Mouse (Mus musculus) kidney, adult 2 months (tissue): ENCODE results near the gene Gm9508. TPM values are rescaled to one million over a fixed set of nuclear protein-coding genes. Genes with fewer than 3 reads are reported as not detected.
"Not testable (repeated sequence)": the region's sequence is repeated elsewhere in the genome, so short reads cannot be mapped to it uniquely, and the experiment has no call there.

Experiments used
- DNase-seq: peaks from one replicate; pipeline ENCODE4 v3.0.0; 2021
- H3K27ac ChIP-seq: fragments of 200-500 bp; 2 replicates; pipeline ENCODE4 v1.5.1; 2012; ENCODE audit warnings: low read depth, low read length, control low read depth, inconsistent platforms; ENCODE audit not compliant: insufficient read depth
- H3K27me3 ChIP-seq: fragments of 200-500 bp; replicated peaks from 2 replicates; pipeline ENCODE4 v1.6.1; 2012; ENCODE audit warnings: mild to moderate bottlenecking, moderate library complexity, low read length, inconsistent platforms; ENCODE audit not compliant: control insufficient read depth, insufficient read depth
- H3K36me3 ChIP-seq: fragments of 200-500 bp; 2 replicates; pipeline ENCODE4 v1.6.1; 2012; ENCODE audit warnings: mild to moderate bottlenecking, moderate library complexity, low read length, inconsistent platforms; ENCODE audit not compliant: control insufficient read depth, insufficient read depth
- H3K4me1 ChIP-seq: fragments of 200-500 bp; 2 replicates; pipeline ENCODE4 v1.6.1; 2011; ENCODE audit warnings: low read length; ENCODE audit not compliant: control insufficient read depth, insufficient read depth
- H3K4me3 ChIP-seq: fragments of 200-500 bp; 2 replicates; pipeline ENCODE4 v1.5.1; 2011; ENCODE audit warnings: mild to moderate bottlenecking, low read depth, low read length, control low read depth; ENCODE audit not compliant: insufficient read depth
- CTCF ChIP-seq: fragments of 200-500 bp; conservative IDR thresholded peaks from 2 replicates; pipeline ENCODE4 v1.5.1; 2011; ENCODE audit warnings: low read depth, mild to moderate bottlenecking, control low read depth, low read length, moderate library complexity, mixed read lengths; ENCODE audit not compliant: insufficient read depth, insufficient read length
- POLR2A ChIP-seq: fragments of 200-500 bp; IDR thresholded peaks from one replicate; pipeline ENCODE4 v1.6.1; 2011; ENCODE audit warnings: low read depth, low read length, control low read depth
- WGBS: fragments of 180-500 bp; shearing (Covaris S2); methylation state at CpG from one replicate; pipeline ENCODE4 v1.1.7; 2018; 5-methylcytosine and 5-hydroxymethylcytosine counted together
- polyA plus RNA-seq: library from polyadenylated mRNA; depleted of rRNA; stranded (reverse); fragments of >200 nt; gene quantifications from 2 replicates; pipeline ENCODE4 v1.2.3, GENCODE M21; 2012; rRNA removed

Gene Gm9508
- not detected in 2 replicates for polyA plus RNA-seq

DNA sequence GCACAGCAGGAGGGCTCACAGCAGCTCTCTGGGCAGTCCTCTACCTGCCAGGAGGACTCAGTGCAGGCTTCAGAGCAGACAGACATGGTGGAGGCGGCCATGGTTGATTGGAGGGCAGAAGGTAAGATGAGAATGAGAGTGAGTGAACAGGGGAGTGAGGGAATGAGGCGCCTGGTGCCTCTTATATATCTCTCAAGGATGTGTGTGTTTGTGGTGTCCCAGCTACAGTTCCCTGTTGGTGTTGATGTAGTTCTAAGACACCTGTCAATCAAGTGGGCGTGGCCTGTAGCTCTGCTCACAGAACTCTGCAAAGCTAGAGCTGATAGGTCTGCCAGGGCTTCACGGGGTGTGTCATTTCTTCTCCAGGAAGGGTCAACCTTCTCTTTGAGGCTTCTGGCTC is at the start of gene Gm9508:
Gene Gm9508, minus strand, starts transcription at position 101 of the 400 bp plus-strand sequence.
- no peak within 1 kb of the TSS for H3K27ac ChIP-seq
- TF ChIP-seq CTCF (no peak), POLR2A (no peak)
- no peaks in the 10 kb centered on the region for H3K36me3 ChIP-seq
- WGBS = 38% methylated on average over 4 of the region's 4 CpGs
- no peaks in the 10 kb centered on the region for H3K27me3 ChIP-seq
- no peaks in the 10 kb centered on the region for H3K4me1 ChIP-seq
- no peak for DNase-seq
- H3K4me3 ChIP-seq = no peak within 1 kb of the TSS

GRCm38 (mm10) chr10:77741924-77742688 is 45.1 kb upstream of the Gm9508 start, which contains the start of gene Gm18596:
Gene Gm18596, minus strand, starts transcription at chr10:77742638.
- not testable (repeated sequence) for H3K4me1 ChIP-seq, H3K4me3 ChIP-seq, DNase-seq, H3K27ac ChIP-seq, H3K36me3 ChIP-seq, H3K27me3 ChIP-seq
- WGBS = 57% methylated on average over 5 of the region's 5 CpGs

GRCm38 (mm10) chr10:77738929-77739328 is 41.9 kb upstream of the Gm9508 start:
- Histone ChIP-seq H3K27me3 (no peaks in the 10 kb centered on the region), H3K4me3 (no peak overlapping the region), H3K4me1 (no peaks in the 10 kb centered on the region), H3K27ac (no peak overlapping the region), H3K36me3 (no peaks in the 10 kb centered on the region)
- 73% methylated on average over 4 of the region's 4 CpGs for WGBS
- TF ChIP-seq POLR2A = no peak
- TF ChIP-seq CTCF = no peak
- DNase-seq = no peak

- Histone ChIP-seq H3K36me3 (no peaks in the 10 kb centered on the region), H3K27me3 (no peaks in the 10 kb centered on the region), H3K27ac (no peak overlapping the region), H3K4me1 (no peaks in the 10 kb centered on the region), H3K4me3 (no peak overlapping the region)
- DNase-seq = no peak
- TF ChIP-seq POLR2A (no peak), CTCF (no peak)
- WGBS = 93% methylated on average over 1 of the region's 1 CpGs
Observed at GRCm38 (mm10) chr10:77735928-77736327, 38.9 kb upstream of the Gm9508 start.

DNA sequence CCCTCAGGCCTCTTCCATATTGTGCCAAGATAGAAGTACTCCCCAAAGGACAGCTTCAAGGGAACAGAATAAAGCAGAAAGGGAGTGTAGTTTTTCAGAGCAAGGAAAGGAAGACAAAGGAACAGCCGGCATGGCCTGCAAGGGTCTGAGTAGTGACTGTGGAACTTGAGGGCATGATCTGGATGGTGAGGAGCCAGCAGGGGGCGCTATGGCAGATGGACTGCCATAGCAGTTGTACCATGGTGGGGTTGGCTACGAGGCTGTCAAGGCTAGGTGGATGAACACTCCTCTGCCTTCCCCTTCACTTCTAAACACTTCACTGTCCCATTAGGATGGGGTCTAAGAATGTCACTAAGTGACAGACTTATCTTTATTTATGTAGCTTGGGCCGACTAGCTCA is 32.2 kb upstream of the Gm9508 start:
- Histone ChIP-seq H3K27me3 (no peaks in the 10 kb centered on the region), H3K4me1 (no peaks in the 10 kb centered on the region), H3K27ac (no peak overlapping the region), H3K36me3 (no peaks in the 10 kb centered on the region), H3K4me3 (no peak overlapping the region)
- no peak for TF ChIP-seq POLR2A
- TF ChIP-seq CTCF = peak; percentile 44
- WGBS = 52% methylated on average over 4 of the region's 4 CpGs
- DNase-seq = peak; percentile 4

GRCm38 (mm10) chr10:77728280-77728679 is 31.2 kb upstream of the Gm9508 start:
- Histone ChIP-seq H3K4me1 (no peaks in the 10 kb centered on the region), H3K27ac (no peak overlapping the region), H3K36me3 (no peaks in the 10 kb centered on the region), H3K4me3 (no peak overlapping the region), H3K27me3 (no peaks in the 10 kb centered on the region)
- WGBS = 66% methylated on average over 4 of the region's 4 CpGs
- 0 out of 2 replicates have a peak, but pooled peaks have one; percentile 17 for TF ChIP-seq CTCF
- no peak for TF ChIP-seq POLR2A
- no peak for DNase-seq

GRCm38 (mm10) chr10:77726186-77726585 is 29.2 kb upstream of the Gm9508 start, which contains the start of gene Gm10100:
Gene Gm10100, plus strand, starts transcription at chr10:77726486.
- Histone ChIP-seq H3K4me3 (no peak within 1 kb of the TSS), H3K27me3 (no peaks in the 10 kb centered on the region), H3K4me1 (no peaks in the 10 kb centered on the region), H3K36me3 (no peaks in the 10 kb centered on the region), H3K27ac (no peak within 1 kb of the TSS)
- no peak for DNase-seq
- WGBS = 36% methylated on average over 3 of the region's 3 CpGs
- TF ChIP-seq POLR2A = no peak
- TF ChIP-seq CTCF = no peak
